ENCODE assay signal across 17 mouse cellular contexts in genomic region chr10:29424571-29424970, GRCm38 (mm10).
"Had no signal": no experiment of that assay in that cellular context is flagged by ENCODE, and none has a peak within 500 bp of the region (broad histone marks: within the 10 kb centered on the region; RNA-seq: fewer than 3 reads in every experiment).

No protein-coding gene starts in this region.

- H3K4me2 ChIP-seq: lung, embryonic 15.5 days; midbrain, embryonic 11.5 days; midbrain, embryonic 13.5 days; midbrain, embryonic 15.5 days; neural tube, embryonic 12.5 days; stomach, embryonic 15.5 days had no signal

- H3K4me1 ChIP-seq: lung, embryonic 15.5 days; megakaryocyte, embryonic 14.5 days; midbrain, embryonic 13.5 days; midbrain, embryonic 15.5 days; neural tube, embryonic 12.5 days; stomach, embryonic 15.5 days had no signal

- H3K9ac ChIP-seq: lung, embryonic 15.5 days; midbrain, embryonic 13.5 days; midbrain, embryonic 15.5 days; neural tube, embryonic 12.5 days; stomach, embryonic 15.5 days had no signal

- H3K4me3 ChIP-seq: lung, embryonic 15.5 days; megakaryocyte, embryonic 14.5 days; midbrain, embryonic 13.5 days; midbrain, embryonic 15.5 days; neural tube, embryonic 12.5 days; stomach, embryonic 15.5 days had no signal

- ATAC-seq: lung, postnatal 0 days; midbrain, embryonic 13.5 days; midbrain, embryonic 15.5 days had no signal

- H3K27ac ChIP-seq: lung, embryonic 15.5 days; macrophage; midbrain, embryonic 13.5 days; midbrain, embryonic 15.5 days; neural tube, embryonic 12.5 days; stomach, embryonic 15.5 days; stomach, postnatal 0 days had no signal

- H3K9me3 ChIP-seq: lung, embryonic 15.5 days; megakaryocyte, embryonic 14.5 days; midbrain, embryonic 13.5 days; midbrain, embryonic 15.5 days; neural tube, embryonic 12.5 days; stomach, embryonic 15.5 days had no signal

- H3K36me3 ChIP-seq: lung, embryonic 15.5 days; midbrain, embryonic 13.5 days; midbrain, embryonic 15.5 days; neural tube, embryonic 12.5 days; stomach, embryonic 15.5 days had no signal

- H3K27me3 ChIP-seq: lung, embryonic 15.5 days; megakaryocyte, embryonic 14.5 days; midbrain, embryonic 13.5 days; midbrain, embryonic 15.5 days; neural tube, embryonic 12.5 days; stomach, embryonic 15.5 days had no signal

- DNase-seq: lung, adult 2 months; lung, postnatal 14 days; lung, postnatal 36 days; right cerebral cortex, postnatal 14 days; thymus, adult 2 months; thymus, postnatal 25 days; thymus, postnatal 4 days had no signal
